Mouse (Mus musculus): ENCODE measurements around the gene B130006D01Rik. TPM values are rescaled to one million over a fixed set of nuclear protein-coding genes. Genes with fewer than 3 reads are reported as not detected.

The B130006D01Rik gene
- polyA plus RNA-seq, 1 experiment from 2014 or later: 1.6 TPM

DNA sequence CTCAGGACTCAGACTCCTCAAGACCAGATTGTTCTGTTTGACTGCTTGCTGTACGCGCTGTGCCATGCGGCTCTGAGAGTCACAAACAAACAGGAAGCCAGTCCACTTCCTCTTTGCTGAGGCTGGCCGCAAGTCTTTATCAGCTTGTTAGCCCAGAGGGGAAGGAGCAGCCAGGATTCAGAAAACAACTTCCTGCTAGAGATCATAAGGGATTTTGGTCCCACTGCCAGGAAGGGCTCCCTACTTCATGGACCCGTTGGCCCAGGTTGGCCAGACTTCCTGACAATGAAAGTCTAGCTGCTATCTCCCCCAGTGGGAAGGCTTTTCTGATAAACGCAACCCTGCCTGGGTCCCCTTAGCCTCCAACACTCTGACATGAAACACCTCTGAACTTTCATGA lies 34.9 kb upstream of the B130006D01Rik start:
- peak overlapping the region; percentile 24 for H3K4me3 ChIP-seq (ENCODE audit: low read depth, low read length)
- H3K36me3 ChIP-seq (ENCODE audit: control insufficient read depth, insufficient read depth, low read length): no peaks in the 10 kb centered on the region; the same call in 1 of the 2 replicates
- peak; percentile 51 for ATAC-seq (replicated peaks; ENCODE audit: low FRiP score)
- peak overlapping the region; percentile 58 for H3K4me2 ChIP-seq
- H3K9ac ChIP-seq (ENCODE audit: low read depth, low read length): peak overlapping the region; percentile 62
- H3K27me3 ChIP-seq (replicated peaks; ENCODE audit: control insufficient read depth, insufficient read depth, low read length): no peaks in the 10 kb centered on the region; the same call in 1 of the 2 replicates
- peak overlapping the region; percentile 81 for H3K27ac ChIP-seq (ENCODE audit: low read depth, low read length)
- no peaks in the 10 kb centered on the region for H3K9me3 ChIP-seq (ENCODE audit: control insufficient read depth, low read length)
- 21% methylated on average over 6 of the region's 6 CpGs for WGBS
- H3K4me1 ChIP-seq (replicated peaks; ENCODE audit: control insufficient read depth, insufficient read depth, low read length): peaks cover 36% of the 10 kb centered on the region
- peak; percentile 50 for DNase-seq (ENCODE audit: low spot score)

- Histone ChIP-seq H3K4me2 (peak overlapping the region; percentile 58), H3K4me3 (ENCODE audit: low read depth, low read length) (peak overlapping the region; percentile 24; the same call in 1 of the 2 replicates), H3K27me3 (replicated peaks; ENCODE audit: control insufficient read depth, insufficient read depth, low read length) (no peaks in the 10 kb centered on the region; the same call in 1 of the 2 replicates), H3K4me1 (replicated peaks; ENCODE audit: control insufficient read depth, insufficient read depth, low read length) (peaks cover 36% of the 10 kb centered on the region), H3K9me3 (ENCODE audit: control insufficient read depth, low read length) (no peaks in the 10 kb centered on the region), H3K27ac (ENCODE audit: low read depth, low read length) (peak overlapping the region; percentile 81), H3K36me3 (ENCODE audit: control insufficient read depth, insufficient read depth, low read length) (no peaks in the 10 kb centered on the region), H3K9ac (ENCODE audit: low read depth, low read length) (peak overlapping the region; percentile 62)
- peak; percentile 80 for ATAC-seq (replicated peaks; ENCODE audit: low FRiP score)
- 28% methylated on average over 7 of the region's 7 CpGs for WGBS
- peak; percentile 52 for DNase-seq (ENCODE audit: low spot score)
Measured at GRCm38 (mm10) chr11:95688981-95689380, 34.4 kb upstream of the B130006D01Rik start.

GRCm38 (mm10) chr11:95689544-95689943 lies 33.8 kb upstream of the B130006D01Rik start:
- Histone ChIP-seq H3K9me3 (ENCODE audit: control insufficient read depth, low read length) (no peaks in the 10 kb centered on the region), H3K4me3 (ENCODE audit: low read depth, low read length) (no peak overlapping the region), H3K9ac (ENCODE audit: low read depth, low read length) (no peak overlapping the region; the same call in 1 of the 2 replicates), H3K36me3 (ENCODE audit: control insufficient read depth, insufficient read depth, low read length) (no peaks in the 10 kb centered on the region), H3K27ac (ENCODE audit: low read depth, low read length) (peak overlapping the region; percentile 81), H3K4me1 (replicated peaks; ENCODE audit: control insufficient read depth, insufficient read depth, low read length) (peaks cover 36% of the 10 kb centered on the region), H3K4me2 (peak overlapping the region; percentile 58; the same call in 1 of the 2 replicates), H3K27me3 (replicated peaks; ENCODE audit: control insufficient read depth, insufficient read depth, low read length) (no peaks in the 10 kb centered on the region; the same call in 1 of the 2 replicates)
- no peak for ATAC-seq (replicated peaks; ENCODE audit: low FRiP score)
- 66% methylated on average over 3 of the region's 3 CpGs for WGBS
- no peak for DNase-seq (ENCODE audit: low spot score)

GRCm38 (mm10) chr11:95698541-95698940 lies 24.8 kb upstream of the B130006D01Rik start:
- Histone ChIP-seq H3K4me2 (no peak overlapping the region), H3K4me3 (ENCODE audit: low read depth, low read length) (no peak overlapping the region), H3K9ac (ENCODE audit: low read depth, low read length) (no peak overlapping the region), H3K27ac (ENCODE audit: low read depth, low read length) (no peak overlapping the region), H3K9me3 (ENCODE audit: control insufficient read depth, low read length) (no peaks in the 10 kb centered on the region), H3K4me1 (replicated peaks; ENCODE audit: control insufficient read depth, insufficient read depth, low read length) (peaks cover 7% of the 10 kb centered on the region), H3K27me3 (replicated peaks; ENCODE audit: control insufficient read depth, insufficient read depth, low read length) (no peaks in the 10 kb centered on the region), H3K36me3 (ENCODE audit: control insufficient read depth, insufficient read depth, low read length) (no peaks in the 10 kb centered on the region)
- WGBS: 82% methylated on average over 5 of the region's 5 CpGs
- ATAC-seq (replicated peaks; ENCODE audit: low FRiP score): no peak
- DNase-seq (ENCODE audit: low spot score): no peak

DNA sequence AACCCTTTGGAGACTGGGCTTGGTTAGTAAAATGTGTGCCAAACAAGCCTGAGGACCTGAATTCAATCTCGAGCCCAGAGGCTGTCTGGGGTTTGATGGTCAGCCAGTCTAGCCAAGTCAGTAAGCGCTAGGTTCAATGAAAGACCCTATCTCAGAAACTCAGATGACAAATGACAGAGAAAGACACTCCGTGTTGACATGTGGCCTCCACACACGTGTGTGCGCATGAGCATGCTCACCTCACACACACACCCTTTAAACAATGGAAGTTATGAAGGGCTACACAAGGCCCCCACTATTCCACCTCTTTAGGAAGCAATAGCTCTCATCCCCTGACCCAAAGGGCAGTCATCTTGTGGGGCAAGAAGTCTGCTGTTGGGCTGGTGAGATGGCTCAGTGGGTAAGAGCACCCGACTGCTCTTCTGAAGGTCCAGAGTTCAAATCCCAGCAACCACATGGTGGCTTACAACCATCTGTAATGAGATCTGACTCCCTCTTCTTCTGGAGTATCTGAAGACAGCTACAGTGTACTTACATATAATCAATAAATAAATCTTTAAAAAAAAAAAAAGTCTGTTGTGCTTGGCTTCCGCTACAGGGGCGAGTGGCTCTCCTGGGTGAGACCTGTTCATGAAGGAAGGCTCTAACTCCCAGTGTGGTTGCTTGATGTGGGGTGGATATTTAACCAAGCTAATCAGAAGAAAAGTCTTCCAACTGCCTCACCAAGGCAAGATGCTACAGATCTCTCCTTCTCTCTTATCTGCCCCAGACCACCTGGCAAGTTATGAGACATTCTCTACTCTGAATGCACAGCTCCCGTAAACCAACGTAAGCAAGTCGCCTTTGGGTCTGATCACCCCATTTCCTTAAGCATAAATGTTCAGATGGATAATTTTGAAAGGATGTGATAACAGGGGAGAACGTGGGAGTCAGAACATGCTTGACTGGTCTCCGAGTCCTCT lies 22.3 kb upstream of the B130006D01Rik start:
- H3K4me3 ChIP-seq (ENCODE audit: low read depth, low read length): no peak overlapping the region
- no peak overlapping the region; the same call in 1 of the 2 replicates for H3K9ac ChIP-seq (ENCODE audit: low read depth, low read length)
- WGBS: 60% methylated on average over 13 of the region's 13 CpGs
- H3K4me2 ChIP-seq: peak overlapping the region; percentile 29
- H3K4me1 ChIP-seq (replicated peaks; ENCODE audit: control insufficient read depth, insufficient read depth, low read length): peaks cover 7% of the 10 kb centered on the region
- DNase-seq (ENCODE audit: low spot score) (no peak), ATAC-seq (replicated peaks; ENCODE audit: low FRiP score) (peak; percentile 94)
- no peaks in the 10 kb centered on the region for H3K27me3 ChIP-seq (replicated peaks; ENCODE audit: control insufficient read depth, insufficient read depth, low read length)
- peak overlapping the region; percentile 87 for H3K27ac ChIP-seq (ENCODE audit: low read depth, low read length)
- H3K36me3 ChIP-seq (ENCODE audit: control insufficient read depth, insufficient read depth, low read length): no peaks in the 10 kb centered on the region
- H3K9me3 ChIP-seq (ENCODE audit: control insufficient read depth, low read length): no peaks in the 10 kb centered on the region

DNA sequence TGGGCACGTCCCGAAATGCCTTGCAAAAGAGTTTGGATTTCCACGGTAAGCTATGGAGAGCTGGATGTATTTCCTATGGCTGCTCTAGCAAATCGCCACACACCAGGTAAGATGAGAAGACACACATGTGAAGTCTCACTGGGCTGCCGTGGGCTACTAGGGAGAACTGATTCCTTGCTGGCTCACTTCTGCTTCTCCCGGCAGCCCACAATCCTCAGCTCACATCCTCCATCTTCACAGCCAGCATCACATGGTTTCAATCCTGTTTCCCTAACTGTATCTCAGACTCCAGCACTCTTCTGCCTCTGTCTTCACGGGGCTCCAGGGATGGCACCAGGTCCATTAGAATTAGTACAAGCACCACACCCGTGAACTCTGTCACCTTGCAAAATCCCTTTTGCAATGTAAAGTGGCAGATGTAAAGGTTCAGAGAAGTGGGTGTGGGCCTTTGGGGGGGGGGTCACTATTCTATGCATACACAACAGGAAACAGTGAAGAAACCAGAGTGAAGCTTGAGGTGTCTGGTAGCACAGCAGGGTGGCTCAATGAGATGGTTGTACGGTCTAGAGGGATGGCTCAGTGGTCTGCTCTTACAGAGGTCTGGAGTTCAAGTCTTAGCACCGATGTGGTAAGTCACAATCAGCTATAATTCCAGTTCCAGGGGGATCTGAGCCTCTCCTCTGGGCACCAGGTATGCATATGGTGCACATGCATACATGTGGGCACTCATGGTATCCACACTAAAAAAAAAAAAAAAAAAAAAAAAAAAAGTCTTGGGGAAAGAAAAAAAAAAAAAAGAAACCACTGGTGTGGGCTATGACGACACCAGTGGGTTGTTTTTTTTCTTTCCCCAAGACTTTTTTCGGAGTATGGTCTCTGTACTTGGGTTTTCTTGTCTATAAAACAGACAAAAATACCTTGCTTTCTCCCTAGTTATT lies 19.1 kb upstream of the B130006D01Rik start:
- Histone ChIP-seq H3K36me3 (ENCODE audit: control insufficient read depth, insufficient read depth, low read length) (no peaks in the 10 kb centered on the region), H3K4me1 (replicated peaks; ENCODE audit: control insufficient read depth, insufficient read depth, low read length) (peaks cover 7% of the 10 kb centered on the region), H3K9me3 (ENCODE audit: control insufficient read depth, low read length) (no peaks in the 10 kb centered on the region), H3K4me2 (no peak overlapping the region), H3K9ac (ENCODE audit: low read depth, low read length) (no peak overlapping the region), H3K27me3 (replicated peaks; ENCODE audit: control insufficient read depth, insufficient read depth, low read length) (no peaks in the 10 kb centered on the region), H3K27ac (ENCODE audit: low read depth, low read length) (no peak overlapping the region), H3K4me3 (ENCODE audit: low read depth, low read length) (no peak overlapping the region)
- WGBS: 80% methylated on average over 12 of the region's 12 CpGs
- ATAC-seq (replicated peaks; ENCODE audit: low FRiP score) (no peak), DNase-seq (ENCODE audit: low spot score) (no peak)

DNA sequence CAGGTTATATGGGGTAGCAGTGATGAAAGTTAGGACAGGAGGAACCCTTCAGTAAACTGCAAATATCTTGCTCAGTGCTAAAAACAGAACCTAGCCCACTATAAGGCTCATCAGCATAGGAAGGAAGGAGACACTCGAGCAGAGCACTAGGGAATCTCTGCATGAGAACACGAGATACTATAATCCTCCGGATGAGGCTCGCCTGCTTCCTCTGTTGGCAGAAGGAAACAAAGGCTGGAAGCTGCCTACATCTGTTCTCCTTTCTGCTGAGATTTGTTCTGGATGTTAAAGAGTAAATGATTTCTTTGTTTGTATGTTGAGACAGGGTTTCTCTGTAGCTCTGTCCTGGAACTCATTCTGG lies 18.4 kb upstream of the B130006D01Rik start:
- no peaks in the 10 kb centered on the region for H3K36me3 ChIP-seq (ENCODE audit: control insufficient read depth, insufficient read depth, low read length)
- no peaks in the 10 kb centered on the region for H3K27me3 ChIP-seq (replicated peaks; ENCODE audit: control insufficient read depth, insufficient read depth, low read length)
- no peak overlapping the region for H3K4me3 ChIP-seq (ENCODE audit: low read depth, low read length)
- no peak overlapping the region for H3K27ac ChIP-seq (ENCODE audit: low read depth, low read length)
- 61% methylated on average over 4 of the region's 4 CpGs for WGBS
- H3K4me2 ChIP-seq: no peak overlapping the region
- no peak for DNase-seq (ENCODE audit: low spot score)
- H3K9me3 ChIP-seq (ENCODE audit: control insufficient read depth, low read length): no peaks in the 10 kb centered on the region
- ATAC-seq (replicated peaks; ENCODE audit: low FRiP score): no peak
- peaks cover 6% of the 10 kb centered on the region for H3K4me1 ChIP-seq (replicated peaks; ENCODE audit: control insufficient read depth, insufficient read depth, low read length)
- H3K9ac ChIP-seq (ENCODE audit: low read depth, low read length): no peak overlapping the region

GRCm38 (mm10) chr11:95709534-95710040 lies 13.8 kb upstream of the B130006D01Rik start:
- Histone ChIP-seq H3K9ac (ENCODE audit: low read depth, low read length) (no peak overlapping the region), H3K4me1 (replicated peaks; ENCODE audit: control insufficient read depth, insufficient read depth, low read length) (peaks cover 14% of the 10 kb centered on the region), H3K27ac (ENCODE audit: low read depth, low read length) (no peak overlapping the region), H3K36me3 (ENCODE audit: control insufficient read depth, insufficient read depth, low read length) (no peaks in the 10 kb centered on the region), H3K4me2 (no peak overlapping the region), H3K27me3 (replicated peaks; ENCODE audit: control insufficient read depth, insufficient read depth, low read length) (no peaks in the 10 kb centered on the region), H3K4me3 (ENCODE audit: low read depth, low read length) (no peak overlapping the region), H3K9me3 (ENCODE audit: control insufficient read depth, low read length) (no peaks in the 10 kb centered on the region)
- DNase-seq (ENCODE audit: low spot score) (no peak), ATAC-seq (replicated peaks; ENCODE audit: low FRiP score) (no peak)
- 85% methylated on average over 6 of the region's 6 CpGs for whole genome bisulfite sequencing
